Mouse (Mus musculus) hindbrain, embryonic 15.5 days (tissue): ENCODE measurements around the gene Lpin2. TPM values are rescaled to one million over a fixed set of nuclear protein-coding genes. Genes with fewer than 3 reads are reported as not detected.

Experiments
- ATAC-seq: fragments of 200-750 bp; cut with Nextera tagmentation; 2 replicates; pipeline ENCODE4 v1.8.0; 2017; ENCODE audit warnings: low read depth, moderate number of reproducible peaks, moderate TSS enrichment; ENCODE audit not compliant: low FRiP score
- H3K27ac ChIP-seq: fragments of 300-500 bp; sonication (generic); replicated peaks from 2 replicates; pipeline ENCODE4 v1.5.1; 2015; ENCODE audit warnings: mild to moderate bottlenecking, inconsistent platforms
- H3K27me3 ChIP-seq: fragments of 300-500 bp; sonication (generic); 2 replicates; pipeline ENCODE4 v1.6.1; 2015; ENCODE audit warnings: control low read depth, inconsistent platforms
- H3K36me3 ChIP-seq: fragments of 300-500 bp; sonication (generic); 2 replicates; pipeline ENCODE4 v1.6.1; 2015; ENCODE audit warnings: control low read depth, inconsistent platforms
- H3K4me1 ChIP-seq: fragments of 300-500 bp; sonication (generic); replicated peaks from 2 replicates; pipeline ENCODE4 v1.6.1; 2015; ENCODE audit warnings: control low read depth, inconsistent platforms
- H3K4me2 ChIP-seq: fragments of 300-500 bp; sonication (generic); 2 replicates; pipeline ENCODE4 v1.6.1; 2015; ENCODE audit warnings: moderate library complexity, mild to moderate bottlenecking, inconsistent platforms
- H3K4me3 ChIP-seq: fragments of 300-500 bp; sonication (generic); 2 replicates; pipeline ENCODE4 v1.5.1; 2015; ENCODE audit warnings: mild to moderate bottlenecking, inconsistent platforms
- H3K9ac ChIP-seq: fragments of 300-500 bp; sonication (generic); 2 replicates; pipeline ENCODE4 v1.6.1; 2015; ENCODE audit warnings: inconsistent platforms
- H3K9me3 ChIP-seq: fragments of 300-500 bp; sonication (generic); 2 replicates; pipeline ENCODE4 v1.6.1; 2016; ENCODE audit warnings: control low read depth, inconsistent platforms
- WGBS: fragments of 180-500 bp; shearing (Covaris S2); methylation state at CpG from one replicate; pipeline ENCODE4 v1.1.7; 2015; 5-methylcytosine and 5-hydroxymethylcytosine counted together
- polyA plus RNA-seq: library from polyadenylated mRNA; unstranded; fragments of >200 nt; fragmentation: Nextera tagmentation; extraction: Ambion mirVana; gene quantifications from 2 replicates; pipeline ENCODE4 v1.2.1, GENCODE M21; 2015

Gene Lpin2
- polyA plus RNA-seq: 41.7 and 42.6 TPM in 2 replicates

DNA sequence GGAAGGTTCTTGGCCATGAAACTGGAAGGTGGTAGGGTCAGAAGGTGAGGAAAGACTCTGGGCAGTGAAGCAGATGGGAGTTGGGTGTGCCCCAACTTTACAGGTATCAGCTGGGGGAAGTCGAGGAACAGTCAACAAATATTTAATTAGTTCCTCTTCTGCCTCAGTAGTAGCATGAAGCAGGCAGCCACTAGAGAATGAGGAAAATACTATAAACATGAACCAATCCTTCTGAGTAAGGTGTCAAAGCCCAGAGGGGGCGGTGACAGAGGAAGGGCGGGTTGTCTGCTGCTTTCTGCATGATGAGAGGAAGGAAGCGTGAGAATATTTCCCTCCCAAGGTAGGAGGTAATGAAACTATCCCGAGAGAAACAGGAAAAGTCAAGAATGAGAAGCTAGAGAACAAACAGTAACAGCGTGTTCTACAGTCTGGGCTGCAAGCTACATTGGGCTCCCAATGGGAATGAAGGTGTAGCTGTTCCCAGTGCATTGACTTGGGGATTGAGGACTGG is at the start of gene Lpin2:
Gene Lpin2 (plus strand): TSS at position 350 of the 511 bp plus-strand sequence.
- Histone ChIP-seq H3K9me3 (no peaks in the 10 kb centered on the region), H3K27ac (peak within 1 kb of the TSS; percentile 92), H3K27me3 (no peaks in the 10 kb centered on the region), H3K4me2 (peak within 1 kb of the TSS; percentile 84), H3K4me3 (peak within 1 kb of the TSS; percentile 80), H3K9ac (peak within 1 kb of the TSS; percentile 82), H3K36me3 (no peaks in the 10 kb centered on the region), H3K4me1 (peaks cover 26% of the 10 kb centered on the region)
- ATAC-seq: no peak
- WGBS: 22% methylated on average over 6 of the region's 6 CpGs

DNA sequence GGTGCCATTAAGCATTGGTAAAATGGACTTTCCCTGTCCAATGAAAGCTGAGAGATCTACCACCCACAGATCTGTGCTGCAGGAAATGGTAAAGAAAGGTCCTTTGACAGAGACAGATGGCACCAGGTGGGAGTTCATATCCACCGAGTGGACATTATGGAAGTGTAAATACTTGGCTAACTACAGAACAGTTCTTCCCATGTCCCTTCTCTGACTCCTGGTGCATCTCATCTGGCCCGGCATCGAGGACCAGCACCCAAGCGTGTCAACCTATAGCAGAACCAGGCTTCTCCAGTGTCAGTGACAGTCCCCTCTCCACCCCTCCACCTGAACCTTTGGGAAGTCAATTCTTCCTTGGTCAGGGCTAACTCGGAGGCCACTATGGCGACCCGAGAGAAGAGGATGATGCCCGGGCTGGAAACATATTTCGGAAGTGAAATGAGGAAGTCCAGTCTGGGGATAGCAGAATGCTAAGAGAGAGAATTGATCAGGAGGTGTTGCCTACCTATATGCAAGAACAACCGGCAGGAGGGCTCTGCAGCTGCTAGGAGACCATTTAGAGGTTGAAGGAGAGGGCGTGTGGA is 49.4 kb upstream of the Lpin2 start:
- H3K4me3 ChIP-seq: no peak overlapping the region
- no peak for ATAC-seq
- WGBS: 89% methylated on average over 11 of the region's 11 CpGs

DNA sequence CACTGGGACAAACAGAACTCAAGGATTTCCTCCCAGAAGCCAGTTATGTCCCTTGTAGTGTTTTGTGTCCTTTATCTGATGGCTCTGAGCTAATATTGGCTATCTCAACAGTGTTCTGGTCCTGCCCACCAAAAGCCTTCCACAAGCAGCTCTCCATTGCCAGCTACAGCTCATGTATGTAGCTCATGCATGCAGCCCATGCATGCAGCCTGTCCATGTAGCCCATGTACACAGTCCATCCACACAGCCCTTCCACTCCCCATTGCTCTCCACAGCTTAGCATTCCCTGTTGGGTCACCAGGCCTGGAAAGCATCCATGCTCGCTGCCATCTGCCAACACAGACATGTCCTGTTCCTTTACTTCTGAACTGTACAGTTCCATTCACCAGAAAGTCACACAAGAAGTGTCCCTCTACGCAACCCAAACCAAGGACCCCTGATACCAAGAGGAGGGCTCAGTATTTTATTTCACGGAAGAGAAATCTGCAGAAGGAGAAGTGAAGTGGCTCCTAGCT is 47.9 kb upstream of the Lpin2 start:
- H3K4me3 ChIP-seq: no peak overlapping the region
- WGBS: 96% methylated on average over 3 of the region's 3 CpGs
- H3K36me3 ChIP-seq: no peaks in the 10 kb centered on the region
- H3K9ac ChIP-seq: no peak overlapping the region
- H3K9me3 ChIP-seq: no peaks in the 10 kb centered on the region
- H3K4me1 ChIP-seq: peaks cover 2% of the 10 kb centered on the region; the same call in 1 of the 2 replicates
- H3K27ac ChIP-seq: no peak overlapping the region
- no peak overlapping the region for H3K4me2 ChIP-seq
- H3K27me3 ChIP-seq: no peaks in the 10 kb centered on the region
- no peak for ATAC-seq

More for the DNA sequence above, 49.4 kb upstream of the Lpin2 start:
- no peaks in the 10 kb centered on the region; the same call in 1 of the 2 replicates for H3K4me1 ChIP-seq
- no peak overlapping the region for H3K27ac ChIP-seq
- H3K36me3 ChIP-seq: no peaks in the 10 kb centered on the region
- no peaks in the 10 kb centered on the region for H3K9me3 ChIP-seq
- H3K4me2 ChIP-seq: no peak overlapping the region
- H3K9ac ChIP-seq: no peak overlapping the region
- H3K27me3 ChIP-seq: no peaks in the 10 kb centered on the region

DNA sequence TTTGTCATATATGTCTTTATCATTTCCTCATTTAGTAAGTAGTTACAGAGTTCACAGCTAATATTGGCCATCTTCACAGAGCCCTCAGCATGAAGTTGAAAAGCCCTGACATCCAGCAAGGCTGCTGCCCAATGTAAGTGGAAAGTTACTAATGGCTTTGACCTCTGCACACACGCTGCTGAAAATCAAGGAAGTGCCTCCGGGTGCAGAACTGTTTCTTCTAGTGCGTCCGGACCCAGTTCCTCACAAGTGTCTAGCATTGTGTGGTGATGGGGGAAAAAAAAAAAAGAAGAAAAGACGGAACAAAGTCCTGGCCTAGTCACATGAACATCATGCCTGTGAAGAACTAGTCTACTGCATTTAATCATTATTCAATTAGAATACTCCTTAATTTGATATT is 47.3 kb upstream of the Lpin2 start:
- Histone ChIP-seq H3K4me2 (no peak overlapping the region), H3K9me3 (no peaks in the 10 kb centered on the region), H3K9ac (no peak overlapping the region), H3K4me3 (no peak overlapping the region), H3K27ac (no peak overlapping the region), H3K27me3 (no peaks in the 10 kb centered on the region), H3K36me3 (no peaks in the 10 kb centered on the region), H3K4me1 (peaks cover 2% of the 10 kb centered on the region; the same call in 1 of the 2 replicates)
- no peak for ATAC-seq
- 70% methylated on average over 5 of the region's 5 CpGs for WGBS

DNA sequence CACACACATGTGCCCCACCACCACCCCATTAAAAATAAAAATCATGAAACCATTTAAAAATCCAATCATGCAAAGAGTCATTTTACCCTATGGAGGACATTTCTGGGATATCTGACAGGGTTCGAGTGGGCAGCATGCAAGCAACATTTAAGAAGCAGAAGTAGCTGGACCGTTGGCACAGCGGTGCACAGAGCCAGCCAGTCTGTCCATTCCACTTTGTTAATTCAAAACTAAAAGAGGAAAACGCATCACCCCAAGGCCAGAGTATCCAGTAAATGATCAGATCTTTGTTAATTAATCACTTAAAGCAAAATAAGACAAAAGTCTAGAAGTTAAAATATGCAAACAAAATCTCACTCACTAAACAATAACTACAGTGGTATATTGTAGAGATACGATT is 46.5 kb upstream of the Lpin2 start:
- no peak for ATAC-seq
- no peak overlapping the region for H3K27ac ChIP-seq
- WGBS: 89% methylated on average over 5 of the region's 5 CpGs
- H3K9me3 ChIP-seq: no peaks in the 10 kb centered on the region
- H3K9ac ChIP-seq: no peak overlapping the region
- no peaks in the 10 kb centered on the region for H3K36me3 ChIP-seq
- no peak overlapping the region for H3K4me3 ChIP-seq
- no peak overlapping the region for H3K4me2 ChIP-seq
- H3K4me1 ChIP-seq: 0 out of 2 replicates have a peak, but pooled peaks cover 2% of the 10 kb centered on the region
- no peaks in the 10 kb centered on the region for H3K27me3 ChIP-seq

DNA sequence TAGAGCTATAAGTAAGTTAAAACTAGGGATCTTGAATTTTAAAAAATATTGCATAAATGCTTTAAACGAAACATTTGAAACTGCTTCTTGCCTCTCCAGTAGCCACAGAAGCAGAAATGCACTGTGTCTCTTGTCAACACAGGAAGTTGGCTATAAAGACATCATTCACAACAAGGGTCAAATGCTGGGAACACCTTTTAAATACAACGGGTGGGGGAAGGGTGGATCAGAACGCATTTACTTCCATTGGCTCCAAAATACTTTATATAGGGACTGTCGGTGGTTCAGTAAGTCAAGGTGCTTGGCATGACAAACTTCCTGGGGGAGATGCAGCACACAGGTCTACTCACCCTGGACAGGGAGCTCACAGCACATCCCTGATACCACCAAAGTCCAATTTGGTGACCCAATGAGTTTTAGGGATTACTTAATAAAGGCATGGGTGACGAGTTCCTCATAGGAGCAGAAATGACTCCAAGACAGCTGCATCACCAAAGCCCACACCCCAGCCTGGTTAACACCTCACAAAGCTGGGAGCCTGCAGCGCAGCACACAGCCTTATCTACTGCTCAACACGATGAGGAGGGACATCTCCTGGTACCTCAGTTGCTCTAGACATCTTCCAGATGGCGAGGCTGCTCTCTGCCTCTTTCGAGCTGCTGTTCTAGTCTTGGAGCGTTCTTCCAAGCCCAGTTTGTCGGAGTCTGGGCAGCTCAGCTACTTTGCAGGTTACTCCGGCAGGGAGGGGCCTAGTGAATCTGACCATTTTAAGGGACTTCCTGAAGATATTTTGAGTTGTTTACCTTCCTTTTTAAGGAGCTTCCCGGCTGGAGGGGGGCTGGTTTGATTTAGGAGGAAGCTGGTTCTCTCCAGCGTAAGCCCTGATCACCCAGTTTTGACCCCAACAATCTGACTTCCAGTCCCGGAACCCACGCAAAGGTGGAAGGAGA is 45.7 kb upstream of the Lpin2 start:
- H3K27ac ChIP-seq: no peak overlapping the region
- H3K9ac ChIP-seq: no peak overlapping the region
- 0 out of 2 replicates have a peak, but pooled peaks cover 2% of the 10 kb centered on the region for H3K4me1 ChIP-seq
- no peak overlapping the region for H3K4me2 ChIP-seq
- WGBS: 85% methylated on average over 16 of the region's 16 CpGs
- no peaks in the 10 kb centered on the region for H3K27me3 ChIP-seq
- H3K9me3 ChIP-seq: no peaks in the 10 kb centered on the region
- no peak for ATAC-seq
- H3K36me3 ChIP-seq: no peaks in the 10 kb centered on the region
- no peak overlapping the region for H3K4me3 ChIP-seq

- H3K27ac ChIP-seq: no peak overlapping the region
- H3K4me1 ChIP-seq: 0 out of 2 replicates have a peak, but pooled peaks cover 2% of the 10 kb centered on the region
- H3K4me3 ChIP-seq: no peak overlapping the region
- no peaks in the 10 kb centered on the region for H3K36me3 ChIP-seq
- no peak overlapping the region for H3K9ac ChIP-seq
- ATAC-seq: no peak
- H3K27me3 ChIP-seq: no peaks in the 10 kb centered on the region
- WGBS: 86% methylated on average over 2 of the region's 2 CpGs
- H3K4me2 ChIP-seq: no peak overlapping the region
- H3K9me3 ChIP-seq: no peaks in the 10 kb centered on the region
Measured at GRCm38 (mm10) chr17:71137334-71137721, 45.0 kb upstream of the Lpin2 start.

DNA sequence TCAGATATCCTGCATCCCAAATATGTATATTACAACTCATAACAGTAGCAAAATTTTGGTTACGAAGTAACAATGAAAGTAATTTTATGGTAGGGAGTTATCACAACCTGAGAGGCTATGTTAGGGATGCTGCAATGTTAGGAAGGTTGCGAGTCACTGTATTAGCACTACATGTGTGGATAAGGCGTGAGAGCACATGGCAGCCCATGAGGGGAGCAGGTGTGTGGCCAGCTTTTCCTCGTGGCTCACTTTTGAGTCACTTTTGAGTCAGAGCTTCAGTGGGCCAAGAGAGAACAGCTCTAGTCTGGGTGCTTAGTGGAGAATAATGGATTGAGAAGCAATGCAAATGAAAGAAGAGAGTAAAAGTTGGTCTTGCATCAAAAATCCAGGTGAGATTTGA is 40.3 kb upstream of the Lpin2 start:
- Histone ChIP-seq H3K9me3 (no peaks in the 10 kb centered on the region), H3K4me1 (0 out of 2 replicates have a peak, but pooled peaks cover 2% of the 10 kb centered on the region), H3K27ac (no peak overlapping the region), H3K9ac (no peak overlapping the region), H3K4me2 (no peak overlapping the region), H3K4me3 (no peak overlapping the region), H3K36me3 (no peaks in the 10 kb centered on the region), H3K27me3 (no peaks in the 10 kb centered on the region)
- 81% methylated on average over 4 of the region's 4 CpGs for WGBS
- no peak for ATAC-seq

DNA sequence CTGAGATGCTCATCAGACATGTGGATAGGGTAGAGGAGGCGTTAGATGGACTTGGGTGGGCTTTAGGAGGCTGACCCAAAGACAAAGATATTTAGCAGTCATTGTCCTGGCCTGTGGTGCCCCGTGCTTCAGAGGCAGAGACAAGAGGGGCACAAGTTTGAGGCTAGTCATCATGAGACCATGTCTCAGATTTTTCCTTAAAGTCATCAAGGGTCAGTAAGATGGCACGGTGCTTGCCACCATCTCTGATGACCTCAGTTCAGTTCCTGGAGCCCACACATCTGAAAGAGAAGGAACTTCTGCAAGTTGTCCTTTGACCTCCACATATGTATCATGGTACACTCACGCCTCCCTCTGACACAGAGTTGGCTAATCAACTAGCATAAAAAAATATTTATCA is 39.2 kb upstream of the Lpin2 start:
- no peak overlapping the region for H3K4me3 ChIP-seq
- H3K36me3 ChIP-seq: no peaks in the 10 kb centered on the region
- H3K4me2 ChIP-seq: no peak overlapping the region
- no peaks in the 10 kb centered on the region for H3K27me3 ChIP-seq
- 80% methylated on average over 4 of the region's 4 CpGs for WGBS
- no peak overlapping the region for H3K27ac ChIP-seq
- H3K9me3 ChIP-seq: no peaks in the 10 kb centered on the region
- 0 out of 2 replicates have a peak, but pooled peaks cover 2% of the 10 kb centered on the region for H3K4me1 ChIP-seq
- no peak overlapping the region for H3K9ac ChIP-seq
- ATAC-seq: no peak

GRCm38 (mm10) chr17:71144322-71145116 is 37.8 kb upstream of the Lpin2 start:
- Histone ChIP-seq H3K4me2 (no peak overlapping the region), H3K9me3 (no peaks in the 10 kb centered on the region), H3K4me1 (no peaks in the 10 kb centered on the region), H3K36me3 (no peaks in the 10 kb centered on the region), H3K27me3 (no peaks in the 10 kb centered on the region), H3K27ac (no peak overlapping the region), H3K4me3 (no peak overlapping the region), H3K9ac (no peak overlapping the region)
- ATAC-seq: no peak
- 91% methylated on average over 19 of the region's 19 CpGs for WGBS

GRCm38 (mm10) chr17:71145248-71145961 is 37.0 kb upstream of the Lpin2 start:
- no peaks in the 10 kb centered on the region for H3K36me3 ChIP-seq
- H3K4me3 ChIP-seq: no peak overlapping the region
- no peaks in the 10 kb centered on the region for H3K9me3 ChIP-seq
- no peak overlapping the region for H3K27ac ChIP-seq
- H3K4me2 ChIP-seq: no peak overlapping the region
- no peaks in the 10 kb centered on the region for H3K27me3 ChIP-seq
- no peak overlapping the region for H3K9ac ChIP-seq
- WGBS: 97% methylated on average over 1 of the region's 1 CpGs
- ATAC-seq: no peak
- H3K4me1 ChIP-seq: no peaks in the 10 kb centered on the region
